Mouse (Mus musculus): ENCODE measurements around the gene Prkcb.

- no peak for TF ChIP-seq CTCF (IDR thresholded peaks at IDR 0.05)
- TF ChIP-seq POLR2A (IDR thresholded peaks at IDR 0.05; ENCODE audit: insufficient read depth, low read depth, low read length), result no peak
- TF ChIP-seq EP300 (IDR thresholded peaks at IDR 0.05; ENCODE audit: insufficient read depth, low read depth, low read length), result no peak
Observed at GRCm38 (mm10) chr7:122487929-122488571, 199.5 kb downstream of the Prkcb start.

All from heart, adult 2 months (tissue).